Mouse (Mus musculus) lung, postnatal 0 days (tissue): ENCODE measurements around the gene Polr3b.
A peak's percentile ranks its signal among the peaks of the same experiment; 100 is the strongest.

Source experiments
- CTCF ChIP-seq: IDR thresholded peaks from 2 replicates; pipeline ENCODE4 v1.5.1; 2016; ENCODE audit warnings: antibody characterized with exemption, mild to moderate bottlenecking
- EP300 ChIP-seq: IDR thresholded peaks from 2 replicates; pipeline ENCODE4 v1.6.1; 2016; ENCODE audit warnings: antibody characterized with exemption, mild to moderate bottlenecking, control low read depth

DNA sequence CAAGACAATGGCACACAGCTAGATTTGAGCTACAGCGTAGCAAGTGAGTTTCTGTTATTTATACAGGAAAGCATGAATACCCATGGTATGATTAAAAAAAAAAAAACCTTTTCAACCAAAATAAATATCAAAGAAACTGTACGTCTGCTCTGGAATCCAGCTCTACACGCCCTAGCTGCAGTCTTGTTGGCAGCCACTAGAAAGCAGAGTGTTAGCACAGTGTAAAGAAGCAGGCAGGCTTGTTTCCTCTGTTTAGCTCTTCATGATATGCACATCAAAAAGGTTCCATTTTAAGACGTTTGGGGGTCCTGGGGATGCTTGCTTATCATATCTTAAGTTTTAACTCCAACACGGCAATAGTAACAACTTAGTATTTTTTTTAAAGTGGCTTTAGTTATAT, 89.8 kb downstream of the Polr3b start:
- TF ChIP-seq CTCF (peak; percentile 46), EP300 (no peak)
